Mouse (Mus musculus) kidney, adult 11 months (tissue): ENCODE results near the gene Dkkl1.

Experiments used
- DNase-seq: peaks from one replicate; pipeline ENCODE4 v3.0.0; 2022

Dkkl1 gene

GRCm38 (mm10) chr7:45229046-45229445 lies 17.1 kb upstream of the Dkkl1 start:
- DNase-seq: no peak

- no peak for DNase-seq
Measured at GRCm38 (mm10) chr7:45228548-45228947, 16.6 kb upstream of the Dkkl1 start.

- no peak for DNase-seq
Measured at GRCm38 (mm10) chr7:45226421-45226820, 14.5 kb upstream of the Dkkl1 start.

- DNase-seq: no peak
Measured at GRCm38 (mm10) chr7:45224826-45225225, 12.9 kb upstream of the Dkkl1 start.

DNA sequence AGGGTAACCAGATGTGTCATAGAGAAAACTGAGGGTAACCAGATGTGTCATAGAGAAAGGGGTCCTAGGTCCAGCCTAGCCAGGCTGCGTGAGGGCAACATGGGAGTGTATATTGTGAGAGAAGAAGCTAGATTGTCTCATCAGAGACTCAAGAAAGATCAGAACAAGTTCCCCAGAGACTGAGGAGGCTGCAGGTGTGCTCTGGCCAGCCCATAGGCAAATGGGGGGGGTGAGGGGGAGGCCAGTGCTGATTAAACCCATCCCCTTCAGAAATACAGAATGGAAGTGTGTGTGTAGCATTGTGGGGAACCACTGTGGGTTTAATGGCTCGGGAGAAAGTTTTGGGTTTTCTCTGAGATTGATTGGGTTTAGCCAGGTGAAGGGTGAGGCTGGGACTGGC lies 9.7 kb upstream of the Dkkl1 start:
- no peak for DNase-seq

GRCm38 (mm10) chr7:45216442-45217183 lies 4.7 kb upstream of the Dkkl1 start:
- DNase-seq: no peak

GRCm38 (mm10) chr7:45215673-45216441 lies 3.9 kb upstream of the Dkkl1 start, which contains the start of gene Tead2:
Gene Tead2 (plus strand): TSS chr7:45215753.
- no peak for DNase-seq

GRCm38 (mm10) chr7:45213708-45214107 lies 1.8 kb upstream of the Dkkl1 start:
- no peak for DNase-seq

DNA sequence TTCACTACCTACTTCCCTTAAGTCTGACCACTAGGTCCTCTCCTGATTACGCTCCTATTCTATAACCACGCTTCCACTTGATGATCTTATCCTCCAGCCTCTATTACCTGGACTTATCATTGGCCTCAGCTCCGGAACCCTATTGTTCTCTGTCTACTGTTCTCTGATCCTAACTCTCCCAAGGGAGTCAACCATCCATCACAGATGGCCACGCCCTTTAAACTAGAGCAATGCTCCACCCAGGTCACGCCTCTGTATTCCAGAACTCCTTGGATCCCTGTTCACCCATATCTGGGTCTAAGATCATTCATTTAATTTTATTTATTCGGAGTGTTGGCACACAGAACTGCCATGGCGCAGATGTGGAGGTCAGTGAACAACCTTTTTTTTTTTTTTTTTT lies 409 bp upstream of the Dkkl1 start:
- no peak for DNase-seq

GRCm38 (mm10) chr7:45211070-45211469 lies 877 bp downstream of the Dkkl1 start:
- DNase-seq: no peak

- no peak for DNase-seq
Measured at GRCm38 (mm10) chr7:45208260-45208659, 3.7 kb downstream of the Dkkl1 start.

DNA sequence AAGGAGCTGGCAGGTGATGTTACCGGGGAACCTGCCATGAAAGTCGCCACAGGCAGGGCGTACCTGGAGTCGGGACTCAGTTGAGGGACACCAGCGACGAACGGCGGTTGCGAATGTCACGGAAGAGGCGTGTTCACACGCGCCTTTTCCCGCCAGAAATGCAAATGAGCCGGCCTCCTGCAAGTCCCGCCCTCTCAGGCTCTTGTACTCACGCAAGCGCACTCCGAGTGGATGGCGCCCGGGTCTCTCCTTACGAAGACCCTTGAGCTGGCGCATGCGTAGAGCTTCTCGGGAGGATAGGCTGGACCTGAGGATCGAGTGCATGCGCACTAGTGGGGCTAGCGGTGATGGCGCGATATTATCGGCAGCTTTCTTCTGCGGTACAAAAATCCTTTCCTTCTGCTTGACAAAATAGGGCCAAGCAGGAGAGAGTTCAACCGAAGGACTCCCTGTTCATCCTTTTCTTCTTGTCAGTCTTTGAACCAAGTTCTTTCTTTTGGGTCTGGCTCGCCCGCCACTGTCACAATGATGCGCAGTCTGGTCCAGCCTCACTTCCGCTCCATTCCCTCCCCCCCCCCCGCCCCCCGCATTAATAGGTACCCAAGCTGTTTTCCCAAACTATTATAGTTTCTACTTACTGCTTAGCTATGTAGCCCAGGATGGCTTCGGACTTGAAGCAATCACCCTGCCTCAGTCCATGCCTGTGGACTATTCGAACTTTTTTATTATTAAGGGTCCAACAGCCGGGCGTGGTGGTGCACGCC lies 7.4 kb downstream of the Dkkl1 start, which contains the start of gene Ccdc155:
Gene Ccdc155, minus strand, starts transcription at position 513 of the 764 bp plus-strand sequence.
- DNase-seq: peak; percentile 88

DNA sequence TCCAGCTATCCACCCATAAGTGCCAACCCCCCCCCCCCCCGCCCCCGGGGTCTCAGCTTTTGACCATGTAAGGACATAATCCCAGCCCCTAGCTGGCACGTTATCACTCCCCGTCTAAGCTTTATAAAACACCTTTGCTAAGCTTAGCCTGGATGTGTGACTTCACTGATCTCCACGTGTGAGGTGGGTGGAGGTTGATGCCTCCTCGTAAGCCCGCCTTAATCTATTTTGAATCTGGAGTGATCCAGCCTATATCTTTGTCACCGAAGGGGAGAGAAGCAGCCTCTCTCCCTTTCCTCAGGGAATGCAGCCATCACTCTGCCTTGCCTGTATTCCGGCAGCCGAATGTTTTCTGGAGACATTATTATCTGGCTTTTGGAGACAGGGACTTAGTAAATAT lies 9.3 kb downstream of the Dkkl1 start:
- no peak for DNase-seq

- no peak for DNase-seq
Measured at GRCm38 (mm10) chr7:45198961-45199360, 13.0 kb downstream of the Dkkl1 start.

- peak; percentile 66 for DNase-seq
Measured at GRCm38 (mm10) chr7:45198435-45198834, 13.5 kb downstream of the Dkkl1 start.

GRCm38 (mm10) chr7:45196994-45197393 lies 15.0 kb downstream of the Dkkl1 start:
- no peak for DNase-seq

GRCm38 (mm10) chr7:45196176-45196535 lies 15.8 kb downstream of the Dkkl1 start:
- no peak for DNase-seq

DNA sequence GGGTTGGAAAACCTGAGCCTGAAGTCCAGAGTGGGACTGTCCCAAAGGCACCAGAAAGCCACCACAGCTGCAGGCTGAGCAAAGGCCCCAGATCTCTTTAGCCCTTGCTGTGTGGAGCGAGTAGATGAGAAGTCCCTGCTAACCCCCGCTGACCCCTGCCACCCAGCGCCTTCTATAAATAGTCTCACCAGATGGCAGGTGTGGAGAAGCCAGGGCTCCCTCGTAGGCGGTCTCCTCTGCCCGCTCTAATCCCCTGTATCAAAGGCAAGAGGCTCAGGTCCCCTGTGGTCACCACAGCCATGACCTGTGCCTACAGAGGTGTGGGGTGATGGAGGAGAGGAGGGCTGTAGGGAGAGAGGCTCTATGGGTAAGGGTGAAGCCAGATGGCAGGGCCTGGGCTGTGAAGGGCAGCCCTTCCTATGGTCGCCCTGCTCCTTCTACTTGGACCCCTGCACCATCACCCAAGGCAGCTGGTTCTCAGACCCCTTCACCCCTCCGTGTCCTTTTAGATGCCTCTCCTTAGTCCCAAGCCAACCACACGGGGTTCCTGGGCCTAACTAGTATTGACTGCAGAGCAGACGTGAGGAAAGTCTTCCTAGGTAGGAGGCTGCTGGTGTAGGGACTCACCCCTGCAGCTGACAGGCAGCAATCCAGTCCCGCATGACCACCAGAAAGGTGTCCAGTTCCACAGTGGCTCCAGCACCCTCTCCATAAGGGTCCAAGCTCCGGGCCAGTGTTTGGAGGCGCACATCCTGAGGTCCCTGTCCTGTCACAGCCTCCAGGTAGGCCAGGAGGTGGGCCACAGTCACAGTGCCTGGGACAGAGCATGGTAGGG lies 16.4 kb downstream of the Dkkl1 start:
- no peak for DNase-seq

DNA sequence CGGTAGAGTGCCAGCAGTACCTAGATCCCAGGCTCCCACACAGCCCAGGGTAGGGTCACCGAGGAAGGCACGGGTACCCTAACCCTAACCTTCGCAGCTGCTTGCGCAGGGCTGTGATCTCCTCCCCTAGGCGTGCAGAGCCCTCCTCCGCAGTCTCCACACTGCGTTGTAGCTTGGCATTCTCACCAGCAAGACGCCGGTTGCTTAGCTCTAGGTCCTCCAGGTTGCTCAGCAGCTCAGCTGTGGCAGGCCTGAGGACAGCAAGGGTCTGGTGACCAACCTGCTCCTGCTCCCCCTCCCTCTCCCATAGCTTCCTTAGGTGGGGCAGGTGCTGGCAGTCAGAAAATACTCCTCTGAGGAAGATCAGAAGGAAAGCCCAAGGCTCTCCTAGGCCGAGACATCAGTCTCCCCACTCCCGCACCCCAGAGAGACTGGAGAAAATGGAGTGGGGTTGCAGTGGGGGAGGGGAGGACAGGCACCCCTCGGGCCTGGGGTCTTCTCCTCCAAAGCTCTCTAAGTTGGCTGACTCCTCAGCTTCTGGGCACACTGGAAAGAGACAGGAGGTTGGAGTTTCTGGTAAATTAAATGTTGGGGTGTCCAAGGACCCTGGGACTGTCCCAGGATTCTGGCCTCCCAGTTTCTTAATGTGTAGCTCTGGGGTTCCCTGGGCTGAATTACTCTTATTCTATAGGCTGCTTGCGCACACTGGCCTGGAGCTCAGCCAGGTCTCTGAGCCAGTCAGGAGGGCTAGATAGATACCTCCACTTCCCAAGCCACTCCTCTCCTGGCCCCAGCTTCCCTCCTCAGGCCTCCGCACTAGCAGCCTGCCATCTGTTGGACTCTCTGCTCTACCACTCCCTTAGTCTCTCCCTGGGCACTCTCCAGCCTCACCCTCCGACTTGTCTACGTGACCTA lies 17.8 kb downstream of the Dkkl1 start:
- no peak for DNase-seq

DNA sequence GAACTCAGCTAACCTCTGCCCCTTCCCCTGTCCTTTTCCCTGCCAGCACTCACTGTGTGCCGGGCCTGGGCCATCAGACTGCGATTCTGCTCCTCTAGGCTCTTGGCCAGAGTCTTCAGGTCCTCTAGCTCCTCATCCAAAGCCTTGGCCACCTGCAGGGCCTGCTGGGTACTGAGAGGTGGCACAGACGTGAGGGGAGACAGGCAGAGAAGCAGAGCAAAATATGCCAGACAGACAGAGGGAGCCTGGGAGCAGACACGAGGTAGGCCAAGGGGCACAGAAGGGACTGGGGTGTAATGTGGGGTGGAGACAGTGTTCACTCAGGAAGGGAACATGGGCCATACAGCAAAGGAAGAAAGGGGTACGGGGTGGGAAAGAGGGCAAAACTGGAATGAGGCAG lies 18.5 kb downstream of the Dkkl1 start:
- DNase-seq: no peak

DNA sequence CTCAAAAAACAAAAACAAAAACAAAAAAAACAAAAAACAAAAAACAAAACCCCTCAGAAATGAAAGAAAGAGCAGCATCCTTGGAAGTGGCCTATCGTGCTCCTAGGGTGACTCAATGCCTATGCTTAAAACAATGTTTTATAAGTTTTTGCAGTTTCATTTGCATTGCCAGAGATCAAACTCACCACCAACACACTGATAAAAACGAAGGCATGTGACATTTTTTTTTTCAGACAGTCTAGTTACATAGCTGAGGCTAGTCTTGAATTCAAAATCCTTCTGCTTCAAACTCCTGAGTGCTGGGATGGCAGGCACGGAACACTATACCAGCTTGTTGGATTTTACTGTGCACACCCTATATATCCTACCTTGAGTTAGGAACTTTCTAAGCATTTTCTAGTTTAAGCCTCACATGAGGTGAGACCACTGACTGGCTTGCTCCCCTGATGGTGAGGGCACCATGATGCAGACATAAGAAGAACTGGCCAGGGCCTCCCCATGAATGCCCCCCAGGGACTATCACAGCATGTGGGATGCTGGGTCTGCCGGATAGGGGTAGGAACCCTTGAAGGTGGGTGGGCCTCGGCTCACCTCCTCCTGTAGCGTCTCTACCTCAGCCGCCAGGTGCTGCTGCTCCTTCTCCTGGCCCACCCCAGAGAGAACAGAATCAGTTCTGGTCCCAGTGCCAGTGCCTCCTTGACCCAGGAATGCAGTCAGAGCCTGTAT lies 19.2 kb downstream of the Dkkl1 start:
- DNase-seq: no peak
